Mouse (Mus musculus): Measurements from ENCODE around the gene Tbc1d10b. TPM values are rescaled to one million over a fixed set of nuclear protein-coding genes. Genes with fewer than 3 reads are reported as not detected.
A peak's percentile ranks its signal among the peaks of the same experiment; 100 is the strongest.
"Not testable (repeated sequence)": the region's sequence is repeated elsewhere in the genome, so short reads cannot be mapped to it uniquely, and the experiment has no call there.

The Tbc1d10b gene
- polyA plus RNA-seq, 1 experiment from 2014 or later: 15.0 TPM

DNA sequence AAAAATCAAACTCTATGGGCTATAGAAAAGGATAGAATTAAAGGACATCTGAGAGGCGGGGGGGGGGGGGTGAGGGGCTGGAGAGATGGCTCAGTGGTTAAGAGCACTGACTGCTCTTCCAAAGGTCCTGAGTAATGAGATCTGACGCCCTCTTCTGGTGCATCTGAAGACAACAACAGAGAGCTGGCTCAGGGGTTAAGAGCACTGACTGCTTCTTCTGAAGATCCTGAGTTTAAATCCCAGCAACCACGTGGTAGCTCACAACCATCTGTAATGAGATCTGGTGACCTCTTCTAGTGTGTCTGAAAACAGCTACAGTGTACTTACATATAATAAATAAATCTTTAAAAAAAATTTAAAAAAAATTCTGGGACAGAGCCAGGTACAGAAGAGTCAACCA lies 26.5 kb downstream of the Tbc1d10b start:
- not testable (repeated sequence) for H3K27me3 ChIP-seq (replicated peaks; ENCODE audit: control insufficient read depth, insufficient read depth, low read length); H3K27ac ChIP-seq (ENCODE audit: low read depth, low read length); H3K4me2 ChIP-seq (replicated peaks; ENCODE audit: low read depth); H3K9me3 ChIP-seq (ENCODE audit: control insufficient read depth); H3K4me3 ChIP-seq (ENCODE audit: low read depth, low read length); ATAC-seq; H3K4me1 ChIP-seq (replicated peaks; ENCODE audit: control insufficient read depth, insufficient read depth, low read length); H3K9ac ChIP-seq (ENCODE audit: low read depth, low read length); H3K36me3 ChIP-seq (ENCODE audit: control insufficient read depth, insufficient read depth)
- 0 out of 2 replicates have a peak, but pooled peaks have one; percentile 23 for TF ChIP-seq CTCF (IDR thresholded peaks at IDR 0.05; ENCODE audit: low read depth)
- 43% methylated on average over 3 of the region's 3 CpGs for WGBS

DNA sequence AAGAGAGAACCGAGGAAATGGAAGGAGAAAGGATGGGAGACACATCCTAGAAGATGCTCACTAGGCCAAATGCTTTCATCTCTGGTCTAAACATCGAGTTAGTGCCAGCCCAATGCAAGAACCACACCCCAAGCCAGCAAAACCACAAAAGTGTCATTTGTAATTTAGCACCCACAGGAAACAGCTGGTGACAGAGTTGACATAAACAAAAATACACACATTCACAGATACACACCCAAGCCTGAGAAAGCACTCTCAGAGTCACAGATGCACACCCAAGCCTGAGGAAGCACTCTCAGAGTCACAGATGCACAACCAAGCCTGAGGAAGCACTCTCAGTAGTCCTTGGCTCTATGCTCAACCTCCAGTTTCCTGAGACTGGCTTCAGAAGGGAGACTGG lies 27.5 kb downstream of the Tbc1d10b start:
- 62% methylated on average over 2 of the region's 2 CpGs for WGBS

DNA sequence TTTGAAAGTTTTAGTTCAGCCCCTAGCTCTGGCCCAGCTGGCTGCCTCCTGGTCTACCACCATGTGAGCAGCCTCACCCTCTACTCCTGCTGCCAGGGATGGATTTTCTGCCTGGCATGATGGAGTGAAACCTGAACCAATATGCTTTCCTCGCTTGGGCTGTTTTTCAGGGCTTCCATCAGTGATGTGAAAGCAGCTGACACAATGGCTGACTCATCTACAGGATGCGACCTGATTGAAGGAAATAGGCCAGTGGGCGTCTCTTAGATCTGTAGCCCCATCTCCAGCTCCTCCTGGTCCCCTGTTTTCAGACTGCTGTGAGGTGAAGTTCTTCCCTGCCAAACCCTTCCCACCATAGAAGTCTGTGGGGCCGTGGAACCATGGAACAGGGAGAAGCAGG lies 31.3 kb downstream of the Tbc1d10b start:
- Histone ChIP-seq H3K36me3 (ENCODE audit: control insufficient read depth, insufficient read depth) (no peaks in the 10 kb centered on the region), H3K4me2 (replicated peaks; ENCODE audit: low read depth) (no peak overlapping the region), H3K4me1 (replicated peaks; ENCODE audit: control insufficient read depth, insufficient read depth, low read length) (no peaks in the 10 kb centered on the region), H3K27me3 (replicated peaks; ENCODE audit: control insufficient read depth, insufficient read depth, low read length) (no peaks in the 10 kb centered on the region), H3K4me3 (ENCODE audit: low read depth, low read length) (no peak overlapping the region), H3K9me3 (ENCODE audit: control insufficient read depth) (no peaks in the 10 kb centered on the region), H3K27ac (ENCODE audit: low read depth, low read length) (no peak overlapping the region), H3K9ac (ENCODE audit: low read depth, low read length) (no peak overlapping the region)
- no peak for ATAC-seq
- 74% methylated on average over 4 of the region's 4 CpGs for WGBS
- TF ChIP-seq CTCF (IDR thresholded peaks at IDR 0.05; ENCODE audit: low read depth): no peak

More for the DNA sequence above, 27.5 kb downstream of the Tbc1d10b start:
- no peak overlapping the region for H3K4me3 ChIP-seq (ENCODE audit: low read depth, low read length)
- H3K36me3 ChIP-seq (ENCODE audit: control insufficient read depth, insufficient read depth): no peaks in the 10 kb centered on the region
- no peak overlapping the region for H3K9ac ChIP-seq (ENCODE audit: low read depth, low read length)
- H3K9me3 ChIP-seq (ENCODE audit: control insufficient read depth): no peaks in the 10 kb centered on the region
- no peaks in the 10 kb centered on the region for H3K27me3 ChIP-seq (replicated peaks; ENCODE audit: control insufficient read depth, insufficient read depth, low read length)
- ATAC-seq: no peak
- H3K4me2 ChIP-seq (replicated peaks; ENCODE audit: low read depth): no peak overlapping the region
- H3K4me1 ChIP-seq (replicated peaks; ENCODE audit: control insufficient read depth, insufficient read depth, low read length): no peaks in the 10 kb centered on the region
- no peak overlapping the region for H3K27ac ChIP-seq (ENCODE audit: low read depth, low read length)
- no peak for TF ChIP-seq CTCF (IDR thresholded peaks at IDR 0.05; ENCODE audit: low read depth)

DNA sequence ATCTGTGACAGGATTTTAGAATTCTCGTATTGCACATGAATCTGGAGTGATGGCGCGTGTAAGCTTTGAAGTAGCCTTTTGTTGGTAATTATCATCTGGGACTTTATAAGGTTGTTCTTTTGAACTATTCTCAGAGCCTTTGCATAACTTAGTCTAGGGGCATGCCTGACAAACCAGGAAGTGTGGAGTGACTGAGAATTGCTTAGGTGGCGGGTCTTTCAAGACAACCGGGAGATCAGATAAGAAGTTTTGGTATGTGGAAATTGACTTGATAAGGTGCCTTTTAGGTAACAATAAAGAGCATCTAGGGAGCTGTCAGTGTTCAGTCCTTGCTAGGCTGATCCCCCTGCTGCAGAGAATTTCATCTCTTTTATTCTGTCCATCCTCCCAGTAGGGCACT lies 41.8 kb downstream of the Tbc1d10b start:
- Histone ChIP-seq H3K9me3 (ENCODE audit: control insufficient read depth) (no peaks in the 10 kb centered on the region), H3K27me3 (replicated peaks; ENCODE audit: control insufficient read depth, insufficient read depth, low read length) (no peaks in the 10 kb centered on the region), H3K4me3 (ENCODE audit: low read depth, low read length) (no peak overlapping the region), H3K4me2 (replicated peaks; ENCODE audit: low read depth) (no peak overlapping the region), H3K4me1 (replicated peaks; ENCODE audit: control insufficient read depth, insufficient read depth, low read length) (no peaks in the 10 kb centered on the region), H3K27ac (ENCODE audit: low read depth, low read length) (no peak overlapping the region), H3K9ac (ENCODE audit: low read depth, low read length) (no peak overlapping the region), H3K36me3 (ENCODE audit: control insufficient read depth, insufficient read depth) (no peaks in the 10 kb centered on the region)
- TF ChIP-seq CTCF (IDR thresholded peaks at IDR 0.05; ENCODE audit: low read depth): no peak
- ATAC-seq: no peak
- 75% methylated on average over 5 of the region's 5 CpGs for WGBS

DNA sequence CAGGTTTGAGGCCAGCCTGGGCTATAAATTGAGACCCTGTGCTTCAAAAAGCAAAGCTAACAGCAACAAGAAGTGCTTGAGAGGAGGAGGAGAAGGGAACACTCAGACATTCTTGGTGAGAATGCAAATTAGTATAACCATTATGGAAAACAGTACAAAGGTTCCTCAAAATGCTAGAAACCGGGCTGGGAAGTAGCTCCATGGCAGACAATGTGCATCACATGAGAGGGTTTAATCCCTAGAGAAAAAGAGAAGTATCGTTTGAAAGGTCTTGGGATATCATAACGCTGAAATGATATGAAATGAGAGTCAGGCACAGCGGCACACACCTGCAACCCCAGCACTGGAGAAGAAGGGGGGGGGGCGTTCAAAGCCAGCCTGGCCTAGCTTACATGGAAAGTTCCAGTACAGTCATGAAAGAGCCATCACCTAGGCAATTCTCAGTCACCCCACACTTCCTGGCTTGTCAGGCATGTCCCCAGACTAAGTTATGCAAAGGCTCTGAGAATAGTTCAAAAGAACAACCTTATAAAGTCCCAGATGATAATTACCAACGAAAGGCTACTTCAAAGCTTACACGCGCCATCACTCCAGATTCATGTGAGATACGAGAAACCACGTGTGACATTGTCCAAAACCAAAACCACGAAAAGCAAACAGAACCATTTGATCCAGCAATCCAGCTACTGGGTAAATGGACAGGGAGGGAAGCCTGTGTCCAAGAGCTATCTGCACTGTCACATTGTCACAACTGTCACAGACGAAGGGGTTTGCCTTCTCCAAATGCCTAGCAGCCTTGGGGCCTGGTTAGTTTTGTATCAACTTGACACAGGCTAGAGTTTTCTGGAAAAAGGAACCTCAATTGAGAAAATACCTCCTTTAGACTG lies 42.4 kb downstream of the Tbc1d10b start:
- Histone ChIP-seq H3K9me3 (ENCODE audit: control insufficient read depth) (no peaks in the 10 kb centered on the region), H3K4me1 (replicated peaks; ENCODE audit: control insufficient read depth, insufficient read depth, low read length) (no peaks in the 10 kb centered on the region), H3K27ac (ENCODE audit: low read depth, low read length) (no peak overlapping the region), H3K36me3 (ENCODE audit: control insufficient read depth, insufficient read depth) (no peaks in the 10 kb centered on the region), H3K9ac (ENCODE audit: low read depth, low read length) (no peak overlapping the region), H3K27me3 (replicated peaks; ENCODE audit: control insufficient read depth, insufficient read depth, low read length) (no peaks in the 10 kb centered on the region), H3K4me3 (ENCODE audit: low read depth, low read length) (no peak overlapping the region), H3K4me2 (replicated peaks; ENCODE audit: low read depth) (no peak overlapping the region)
- 83% methylated on average over 12 of the region's 12 CpGs for WGBS
- no peak for ATAC-seq
- no peak for TF ChIP-seq CTCF (IDR thresholded peaks at IDR 0.05; ENCODE audit: low read depth)

DNA sequence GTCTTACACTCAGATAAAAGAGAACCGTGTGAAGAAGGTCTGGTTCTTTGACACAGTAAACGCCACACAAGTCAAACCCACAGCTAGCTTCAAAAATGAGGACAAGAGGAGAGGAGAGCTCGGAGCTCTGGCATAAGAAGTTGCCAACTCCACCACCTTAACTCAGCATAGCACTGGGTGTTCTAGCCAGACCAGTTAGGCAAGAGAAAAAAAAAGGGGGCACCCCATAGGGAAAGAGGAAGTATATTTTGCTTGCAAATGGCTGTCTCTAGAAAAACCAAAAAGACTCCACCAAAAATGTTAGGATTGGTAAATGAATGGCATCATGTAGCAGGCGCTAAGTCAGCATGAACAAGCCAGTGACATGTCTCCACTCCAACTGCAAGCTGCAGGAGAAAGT lies 44.3 kb downstream of the Tbc1d10b start:
- Histone ChIP-seq H3K4me2 (replicated peaks; ENCODE audit: low read depth) (no peak overlapping the region), H3K27ac (ENCODE audit: low read depth, low read length) (no peak overlapping the region), H3K4me3 (ENCODE audit: low read depth, low read length) (no peak overlapping the region), H3K27me3 (replicated peaks; ENCODE audit: control insufficient read depth, insufficient read depth, low read length) (no peaks in the 10 kb centered on the region), H3K36me3 (ENCODE audit: control insufficient read depth, insufficient read depth) (no peaks in the 10 kb centered on the region), H3K4me1 (replicated peaks; ENCODE audit: control insufficient read depth, insufficient read depth, low read length) (no peaks in the 10 kb centered on the region), H3K9me3 (ENCODE audit: control insufficient read depth) (no peaks in the 10 kb centered on the region), H3K9ac (ENCODE audit: low read depth, low read length) (no peak overlapping the region)
- TF ChIP-seq CTCF (IDR thresholded peaks at IDR 0.05; ENCODE audit: low read depth): no peak
- 83% methylated on average over 4 of the region's 4 CpGs for WGBS
- ATAC-seq: no peak
